Mouse (Mus musculus) adipocyte (in vitro differentiated cells): ENCODE measurements around the gene Slc16a9.

Experiments used
- DNase-seq: peaks from one replicate; pipeline ENCODE4 v3.0.0-alpha.2; 2016; ENCODE audit warnings: low spot score

The Slc16a9 gene

DNA sequence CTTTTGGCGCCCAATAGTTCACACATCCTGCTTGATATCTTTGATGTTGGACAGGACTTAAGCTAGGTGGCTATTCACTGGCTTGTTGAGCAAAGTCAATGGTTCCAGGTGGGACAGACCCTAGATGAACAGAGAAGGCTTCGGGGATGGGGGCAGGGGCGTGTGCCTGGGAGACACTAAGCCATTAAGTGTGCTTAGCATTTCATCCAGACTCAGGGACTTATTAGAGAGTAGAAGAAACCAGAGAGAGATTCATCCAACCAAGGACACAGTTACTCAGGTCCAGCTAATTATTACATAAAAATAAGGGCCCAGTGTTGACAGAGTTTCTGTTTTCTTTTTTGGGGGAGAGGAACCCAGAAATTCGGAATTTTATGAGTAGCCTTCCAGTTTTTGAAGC lies 5.5 kb downstream of the Slc16a9 start:
- no peak for DNase-seq

DNA sequence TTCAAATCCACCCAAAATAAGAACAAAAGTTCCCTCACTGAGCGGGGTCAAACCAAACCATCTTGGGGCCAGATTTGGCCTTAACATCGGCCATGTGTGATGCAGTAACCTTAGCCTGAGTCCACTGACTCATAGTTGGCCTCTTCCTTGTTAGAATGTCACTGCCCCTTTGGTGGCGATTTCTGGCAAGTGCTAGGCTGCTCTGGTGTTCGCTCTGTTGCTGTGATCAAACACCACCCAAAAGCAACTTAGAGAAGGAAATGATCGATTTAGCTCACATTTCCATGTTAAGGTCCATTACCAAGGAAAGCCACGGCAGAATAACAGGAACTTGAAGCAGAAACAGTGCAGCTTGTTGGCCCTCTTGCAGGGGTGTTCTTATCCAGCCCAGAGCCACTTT lies 5.9 kb downstream of the Slc16a9 start:
- no peak for DNase-seq

DNA sequence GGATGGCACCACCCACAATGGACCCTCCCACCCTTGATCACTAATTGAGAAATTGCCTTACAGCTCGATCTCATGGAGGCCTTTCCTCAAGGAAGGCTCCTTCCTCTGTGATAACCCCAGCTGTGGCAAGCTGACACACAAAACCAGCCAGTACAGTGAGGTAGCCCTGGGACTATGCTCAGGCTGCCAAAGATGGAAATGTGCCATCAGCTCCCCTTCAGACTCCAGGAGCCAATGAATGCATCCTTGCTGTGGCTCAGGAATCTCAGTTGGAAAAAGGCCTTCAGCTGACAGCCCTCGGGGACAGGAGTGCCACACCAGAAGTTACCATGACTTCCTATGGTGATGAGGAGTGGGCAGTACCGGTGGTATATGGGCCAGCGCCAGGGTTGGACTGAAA lies 9.8 kb downstream of the Slc16a9 start:
- DNase-seq = no peak

DNA sequence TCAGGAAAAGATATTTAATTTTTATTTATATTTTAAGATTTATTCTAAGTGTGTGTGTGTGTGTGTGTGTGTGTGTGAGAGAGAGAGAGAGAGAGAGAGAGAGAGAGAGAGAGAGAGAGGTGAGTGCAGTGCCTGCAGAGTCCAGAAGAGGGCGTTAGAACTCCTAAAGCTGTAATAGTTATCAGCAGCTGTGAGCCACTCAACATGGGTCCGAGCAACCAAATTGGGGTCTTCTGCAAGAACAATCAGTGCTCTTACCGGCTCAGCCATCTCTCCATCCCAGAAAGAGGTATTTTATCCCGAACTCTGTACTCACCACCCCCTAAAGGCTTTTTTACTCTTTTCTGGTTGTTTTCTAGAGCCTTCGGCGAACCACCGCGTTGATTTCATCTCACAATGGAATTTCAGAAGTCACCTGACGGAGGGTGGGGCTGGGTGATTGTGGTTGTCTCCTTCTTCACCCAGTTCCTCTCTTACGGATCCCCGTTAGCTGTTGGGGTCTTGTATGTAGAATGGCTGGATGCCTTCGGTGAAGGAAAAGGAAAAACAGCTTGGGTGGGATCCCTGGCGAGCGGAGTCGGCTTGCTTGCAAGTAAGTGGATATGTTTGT lies 10.8 kb downstream of the Slc16a9 start:
- no peak for DNase-seq

DNA sequence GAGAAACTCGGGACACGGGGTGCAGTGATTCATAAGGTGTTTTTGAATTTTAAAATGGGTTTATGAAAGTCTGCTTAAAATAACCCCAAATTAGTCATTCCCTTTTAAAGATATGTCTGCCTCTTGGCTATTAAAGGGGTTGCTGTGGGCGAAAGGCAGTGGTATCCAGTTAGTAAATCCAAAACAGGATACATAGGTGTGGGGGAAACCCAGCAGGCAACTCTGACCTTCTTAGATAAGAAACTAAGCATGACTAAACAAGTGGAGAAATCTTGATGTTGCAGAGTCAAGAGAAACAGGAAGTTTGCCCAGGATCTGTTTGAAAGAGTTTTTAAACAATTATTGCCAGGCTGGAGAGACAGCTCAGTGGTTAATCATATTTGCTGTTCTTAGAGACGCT lies 12.1 kb downstream of the Slc16a9 start:
- DNase-seq = no peak

DNA sequence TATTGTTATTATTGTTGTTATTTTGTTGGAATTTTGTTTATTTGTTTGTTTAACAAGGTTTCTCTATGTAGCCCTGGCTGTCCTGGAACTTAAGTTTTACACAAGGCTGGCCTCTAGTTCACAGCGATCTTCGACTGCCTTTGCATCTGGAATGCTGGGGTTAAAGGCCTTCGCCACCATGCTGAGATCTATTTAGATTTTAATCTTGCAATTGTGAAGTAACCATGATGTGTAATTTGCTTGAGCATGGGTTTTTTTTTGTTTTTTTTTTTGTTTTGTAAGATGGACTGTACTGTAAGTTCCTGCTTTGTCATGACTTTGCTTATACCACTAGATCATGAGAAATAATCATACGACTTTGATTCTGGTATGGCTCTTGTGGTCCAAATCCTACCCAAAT lies 16.0 kb downstream of the Slc16a9 start:
- DNase-seq = no peak

DNA sequence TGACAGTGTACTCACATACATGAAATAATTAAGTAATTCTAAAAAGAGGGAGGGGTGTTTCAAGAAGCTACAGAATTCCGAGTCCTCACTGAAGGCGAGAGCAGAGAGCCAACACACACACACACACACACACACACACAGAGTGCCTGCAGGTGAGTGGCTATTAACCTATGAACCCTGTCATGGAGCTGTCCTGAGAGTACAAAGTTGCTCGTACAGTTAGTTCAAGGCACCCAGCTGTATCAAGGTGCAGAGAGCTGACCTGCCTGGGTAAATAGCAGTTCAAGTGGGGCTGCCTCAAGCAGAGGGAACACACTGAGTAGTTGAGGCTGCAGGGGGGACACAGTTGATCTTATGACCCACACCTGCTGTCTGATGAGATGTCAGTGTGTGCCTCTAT lies 17.2 kb downstream of the Slc16a9 start:
- no peak for DNase-seq

DNA sequence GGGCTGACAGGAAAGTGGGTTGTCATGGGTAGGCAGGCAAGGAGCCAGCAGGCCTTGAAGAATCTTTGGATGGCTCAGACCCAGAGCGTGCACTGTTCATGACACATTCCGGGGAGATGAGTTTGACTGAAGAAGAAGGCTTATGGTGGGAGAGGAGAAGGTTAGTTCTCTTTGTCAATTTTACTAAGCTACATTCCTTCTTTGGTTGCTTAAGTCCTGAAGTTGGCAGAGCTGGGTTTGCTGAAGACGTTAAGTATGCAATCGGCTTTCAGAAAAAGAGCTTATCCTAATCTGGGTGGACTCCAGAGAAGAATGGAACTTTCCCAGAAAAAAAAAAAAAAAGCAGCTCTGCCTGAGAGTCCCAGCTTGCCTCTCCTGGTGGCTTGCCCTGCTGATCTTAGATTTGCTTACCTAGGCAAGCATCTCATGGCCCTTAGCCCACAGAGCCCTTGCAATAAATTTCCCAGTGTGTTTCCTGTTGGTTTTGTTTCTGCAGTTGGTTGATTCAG lies 18.8 kb downstream of the Slc16a9 start:
- peak; percentile 80 for DNase-seq

DNA sequence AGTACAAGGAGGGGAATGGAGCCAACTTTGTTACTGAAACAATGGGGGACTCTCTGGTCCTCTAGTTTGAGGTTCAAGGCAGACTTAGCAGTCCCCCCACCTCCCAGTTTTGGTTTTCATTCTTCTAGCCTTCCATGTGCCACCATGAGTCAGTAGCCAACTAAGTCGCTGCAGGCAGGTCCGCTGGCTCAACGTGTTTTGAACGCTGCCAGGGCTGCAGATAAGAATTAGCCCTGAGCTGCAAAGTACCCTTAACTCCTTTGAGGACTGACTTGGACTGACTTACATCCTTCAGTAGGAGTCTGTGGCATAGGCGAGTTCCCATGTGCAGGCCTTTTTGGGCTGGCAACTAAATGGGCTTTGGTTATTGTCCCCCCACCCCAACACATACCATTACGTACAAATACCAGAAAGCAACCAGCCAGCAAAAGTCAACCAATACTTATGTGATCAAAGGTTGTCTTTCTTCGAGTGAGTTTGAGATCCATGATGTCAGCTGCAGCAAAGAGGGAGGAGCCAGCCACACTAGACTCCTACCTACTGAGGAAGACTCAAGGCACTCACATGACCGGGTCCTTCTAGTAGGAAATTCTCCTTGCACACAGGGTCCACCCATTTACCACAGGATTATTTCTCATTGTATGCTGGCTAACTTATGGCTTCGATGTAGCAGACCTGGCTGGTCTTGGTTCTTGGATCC lies 19.6 kb downstream of the Slc16a9 start:
- no peak for DNase-seq

DNA sequence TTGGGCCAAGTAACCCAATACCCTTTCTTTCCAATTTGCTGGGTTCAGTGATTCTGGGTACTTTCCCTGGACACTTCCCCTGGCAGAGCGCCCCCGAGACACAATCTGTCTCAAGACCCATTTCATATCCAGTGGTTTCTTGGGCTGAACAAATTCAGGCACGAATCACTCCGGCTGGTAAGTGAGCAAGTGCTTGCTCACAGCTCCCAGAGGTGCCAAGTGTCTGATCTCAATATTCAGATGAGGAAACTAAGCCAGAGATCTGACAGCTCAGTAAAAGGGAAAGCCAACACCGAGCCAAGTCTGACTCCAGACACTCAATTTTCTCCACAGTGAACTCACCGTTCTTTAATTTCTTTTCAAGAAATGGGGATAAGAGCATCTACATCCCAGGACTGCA lies 21.6 kb downstream of the Slc16a9 start:
- peak; percentile 54 for DNase-seq

DNA sequence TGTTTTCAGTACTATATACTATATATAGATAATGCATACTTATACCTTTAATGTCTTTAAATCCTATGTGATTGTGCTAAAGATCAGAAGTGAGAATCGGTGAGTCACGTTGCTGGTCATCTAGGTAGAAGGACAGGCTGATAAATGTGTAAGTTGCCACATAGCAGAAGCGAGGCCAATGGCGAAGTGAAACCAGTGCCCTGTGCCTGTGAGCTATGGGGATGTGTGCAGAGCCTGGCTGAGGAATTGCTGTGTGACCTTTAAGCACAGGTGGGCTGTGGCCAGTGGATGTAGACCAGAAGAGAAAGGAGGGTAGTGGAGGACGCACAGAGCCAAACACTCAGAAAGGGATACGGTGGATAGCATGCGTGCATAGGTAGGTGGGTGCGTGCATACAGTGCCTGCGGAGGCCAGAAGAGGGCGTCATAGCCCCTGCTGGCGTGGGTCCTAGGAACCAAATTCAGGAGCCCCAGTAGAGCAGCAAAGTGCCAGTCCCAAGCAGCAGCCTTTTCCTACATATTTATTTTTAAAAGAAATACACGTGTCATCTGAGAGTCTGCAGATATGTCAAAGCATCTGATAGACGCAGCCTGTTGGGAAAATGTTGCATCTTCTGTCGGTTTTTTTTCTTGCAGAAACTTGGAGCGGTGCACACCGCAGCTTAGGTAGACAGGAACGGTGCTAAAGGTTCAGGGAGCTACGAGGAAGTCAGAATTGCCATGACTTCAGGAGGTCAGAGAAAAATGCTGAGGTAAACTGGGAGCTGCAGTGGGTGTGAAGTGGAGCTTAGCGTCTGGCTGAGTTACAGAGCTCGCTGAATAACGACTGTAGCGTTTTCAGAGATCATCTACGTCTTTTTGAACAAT lies 23.9 kb downstream of the Slc16a9 start:
- DNase-seq = peak; percentile 30

DNA sequence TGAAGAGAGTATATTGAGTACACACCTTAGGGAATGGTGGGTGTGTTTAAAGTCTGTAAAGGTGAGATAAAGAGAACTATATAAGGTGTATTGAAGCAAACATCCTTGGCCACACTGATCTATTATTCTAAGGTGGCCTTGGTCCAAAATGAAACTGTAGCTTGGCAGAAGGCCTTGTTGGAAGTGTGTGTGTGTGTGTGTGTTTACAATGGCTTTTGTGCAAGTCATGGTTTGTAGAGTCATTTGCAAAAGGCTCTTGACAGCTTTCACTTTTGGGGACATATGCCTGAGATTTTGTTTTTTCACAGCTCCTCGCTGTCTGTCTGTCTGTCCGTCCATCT lies 24.5 kb downstream of the Slc16a9 start:
- DNase-seq = peak; percentile 56

DNA sequence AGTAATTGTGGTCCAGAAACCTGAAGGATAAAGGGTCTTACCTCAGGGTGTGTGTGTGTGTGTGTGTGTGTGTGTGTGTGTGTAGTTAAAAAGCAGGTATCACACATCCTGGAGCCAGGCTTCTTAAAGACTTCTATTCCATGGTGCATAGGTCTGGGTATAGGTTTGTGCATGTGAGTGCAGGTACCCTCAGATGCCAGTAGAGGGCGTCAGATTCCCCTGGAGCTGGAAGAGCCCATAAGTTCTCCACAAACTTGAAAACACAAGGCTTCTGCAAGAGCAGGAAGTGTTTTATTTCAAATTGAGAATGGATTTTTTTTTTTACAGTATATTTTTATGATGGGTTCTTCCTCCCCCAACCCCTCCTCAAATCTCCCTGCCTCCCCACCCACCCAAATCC lies 31.8 kb downstream of the Slc16a9 start:
- no peak for DNase-seq

DNA sequence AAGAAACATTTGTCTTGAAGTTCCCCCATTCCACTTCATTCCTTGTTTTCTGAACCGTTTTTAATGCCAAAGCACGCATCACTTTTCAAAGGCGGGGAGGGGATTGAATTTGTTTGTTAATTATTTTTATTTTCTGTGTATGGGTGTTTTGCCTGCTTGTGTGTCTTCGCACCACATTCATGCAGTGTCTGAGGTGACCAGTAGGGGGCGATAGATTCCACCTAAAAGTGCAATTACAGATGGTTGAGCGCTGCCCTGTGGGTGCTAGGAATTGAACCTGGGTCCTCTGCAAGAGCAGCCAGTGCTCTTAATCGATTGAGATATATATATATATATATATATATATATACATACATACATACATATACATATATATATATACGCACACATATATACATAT lies 34.4 kb downstream of the Slc16a9 start:
- no peak for DNase-seq

DNA sequence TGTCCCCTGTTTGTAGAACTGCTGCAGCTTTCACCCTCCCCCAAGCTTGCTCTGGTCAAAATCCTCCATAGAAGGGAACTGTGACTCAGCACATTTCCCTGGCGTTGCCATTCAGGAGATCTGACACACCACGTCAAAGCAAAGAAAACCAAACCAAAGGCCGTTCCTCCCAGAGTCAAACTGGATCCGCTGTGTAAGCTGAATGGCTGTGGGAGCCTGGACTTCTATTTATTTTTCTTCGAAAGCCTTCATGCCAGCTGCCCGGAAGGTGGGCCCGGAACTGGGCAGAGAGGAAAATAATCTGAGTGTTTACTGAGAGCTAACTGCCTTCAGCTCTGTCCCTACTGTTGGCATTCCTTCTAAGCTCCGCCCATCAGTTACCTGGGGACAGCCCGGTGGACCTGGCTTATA lies 42.9 kb downstream of the Slc16a9 start:
- DNase-seq = peak; percentile 62

DNA sequence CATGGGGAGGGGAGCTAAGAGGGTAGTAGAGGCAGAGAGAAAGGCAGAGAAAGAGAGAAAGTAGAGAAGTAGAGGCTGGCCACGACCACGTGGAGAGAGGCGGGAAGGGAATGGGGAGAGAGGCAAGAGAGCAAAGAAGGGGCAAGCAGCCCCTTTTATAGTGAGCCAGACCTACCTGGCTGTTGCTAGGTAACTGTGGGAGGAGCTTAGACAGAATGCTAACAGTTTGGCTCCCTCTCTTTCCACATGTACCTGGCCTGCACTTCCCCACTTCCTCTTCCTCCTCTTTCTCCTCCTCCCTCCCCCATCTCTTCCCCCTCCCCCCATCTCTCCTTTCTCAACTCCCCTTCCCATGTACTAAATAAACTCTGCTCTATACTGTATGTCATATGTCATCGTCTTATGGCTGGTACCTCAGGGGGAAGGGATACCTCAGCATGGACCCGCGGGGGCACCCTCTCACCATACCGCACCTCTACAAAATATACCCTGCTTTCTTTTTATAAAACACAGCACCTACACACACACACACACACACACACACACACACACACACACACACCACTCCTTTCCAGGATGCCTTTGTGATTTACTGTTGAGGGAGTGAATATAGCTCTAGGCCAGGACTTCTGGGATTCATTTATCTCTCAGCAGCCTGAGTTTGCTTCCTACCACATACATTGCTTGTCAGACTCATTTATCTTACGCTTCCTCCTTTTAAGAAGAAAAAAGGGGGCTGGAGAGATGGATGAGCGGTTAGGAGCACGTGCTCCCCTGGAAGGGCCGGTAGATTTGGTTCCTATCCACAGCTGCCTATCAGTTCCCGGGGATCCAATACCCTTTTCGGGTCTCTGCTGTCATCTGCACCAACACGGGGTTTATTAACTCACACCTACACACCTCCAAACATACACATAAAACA lies 43.8 kb downstream of the Slc16a9 start:
- DNase-seq = no peak

DNA sequence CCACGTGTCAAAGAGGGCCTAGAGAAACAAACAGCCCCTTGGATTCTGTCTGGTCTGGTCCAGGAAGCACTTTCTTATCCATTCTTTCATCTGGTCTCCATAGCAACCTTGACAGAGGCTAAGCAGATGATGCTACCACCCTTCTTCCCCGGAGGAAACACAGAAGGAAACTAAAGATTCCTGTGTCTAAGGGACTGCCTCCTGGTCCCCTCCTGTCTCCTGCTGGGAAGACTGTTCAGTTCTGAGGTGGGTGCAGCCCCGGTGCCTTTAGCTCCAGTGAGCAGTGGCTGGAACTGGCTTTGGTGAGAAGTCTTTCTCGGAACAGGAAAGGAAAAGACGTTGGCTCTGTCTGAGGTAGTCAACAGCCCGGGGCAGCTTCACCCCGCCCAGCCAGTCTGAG lies 47.1 kb downstream of the Slc16a9 start:
- DNase-seq = no peak

DNA sequence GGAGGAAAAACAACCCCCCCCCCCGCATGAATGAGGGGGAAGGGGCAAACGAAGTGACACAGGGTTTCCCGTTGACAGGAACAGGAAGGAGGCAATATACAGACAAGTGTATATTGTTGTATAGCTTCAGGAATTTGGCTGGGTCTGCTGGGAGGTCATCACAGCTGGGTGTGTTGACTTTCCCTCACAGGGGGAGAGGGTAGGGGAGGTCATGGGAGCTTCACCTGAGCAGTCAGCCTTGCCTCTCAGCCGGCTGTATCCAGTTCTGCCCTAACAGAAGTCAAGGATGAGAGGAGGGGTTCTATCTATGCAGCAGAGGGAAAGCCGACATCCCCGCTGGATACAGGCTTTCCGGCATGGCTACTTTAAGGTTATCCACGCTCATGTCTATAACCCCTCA lies 49.2 kb downstream of the Slc16a9 start:
- no peak for DNase-seq

DNA sequence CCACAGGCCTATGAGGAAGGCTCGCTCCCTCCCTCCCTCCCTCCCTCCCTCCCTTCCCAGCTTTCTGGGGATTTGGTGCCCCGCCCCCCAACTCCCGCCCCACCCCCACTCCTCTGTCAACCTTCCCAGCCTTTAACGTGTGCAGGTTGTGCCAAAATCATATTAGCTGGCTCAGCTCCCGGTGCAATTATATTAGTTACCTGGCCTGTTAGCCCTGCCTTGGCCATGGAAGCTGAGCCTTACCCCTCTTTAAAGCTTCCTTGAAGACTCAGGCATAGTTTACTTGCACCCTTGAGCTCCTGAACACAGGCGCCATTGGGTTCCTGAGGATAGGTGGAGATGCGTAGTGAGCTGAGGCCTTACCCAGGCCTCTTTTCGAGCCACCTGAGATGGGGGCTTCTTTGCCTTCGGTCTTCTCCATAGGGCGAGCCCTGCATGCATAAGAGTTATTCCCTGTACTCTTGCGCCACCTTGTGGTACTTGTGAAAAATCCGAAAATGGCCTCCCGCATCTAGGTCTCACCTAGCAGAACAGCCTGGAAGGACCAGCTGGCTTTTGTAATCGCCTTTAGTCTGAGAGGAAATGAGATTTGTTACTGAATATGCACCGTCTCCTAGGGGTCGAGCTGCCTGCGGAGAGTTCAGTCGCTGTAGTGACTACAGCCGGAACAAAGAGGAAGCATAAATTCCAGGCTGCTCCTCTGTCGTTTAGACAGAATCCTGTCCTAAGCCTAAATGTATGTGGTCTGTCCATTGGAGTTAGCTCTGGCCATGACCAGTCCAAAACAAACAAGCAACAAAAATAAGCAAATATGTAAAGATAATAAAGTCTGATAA lies 51.8 kb downstream of the Slc16a9 start:
- DNase-seq = peak; percentile 86

DNA sequence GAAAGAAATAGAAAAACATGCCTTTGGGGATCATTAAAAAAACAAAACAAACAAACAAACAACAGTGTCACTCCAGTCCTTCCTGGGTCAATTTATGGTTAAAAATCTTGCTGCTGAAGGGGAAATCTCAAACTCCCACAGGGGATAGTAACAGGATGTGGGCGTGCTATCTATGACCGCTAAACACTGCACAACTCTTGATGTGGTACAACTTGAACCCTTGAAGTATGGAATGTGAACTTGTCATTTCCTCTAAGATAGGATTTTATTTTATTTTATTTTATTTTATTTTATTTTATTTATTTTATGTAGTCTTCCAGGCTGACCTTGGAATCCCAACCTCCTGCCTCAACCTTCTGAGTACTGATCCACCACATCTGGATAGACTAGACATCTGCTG lies 54.2 kb downstream of the Slc16a9 start:
- DNase-seq = no peak

DNA sequence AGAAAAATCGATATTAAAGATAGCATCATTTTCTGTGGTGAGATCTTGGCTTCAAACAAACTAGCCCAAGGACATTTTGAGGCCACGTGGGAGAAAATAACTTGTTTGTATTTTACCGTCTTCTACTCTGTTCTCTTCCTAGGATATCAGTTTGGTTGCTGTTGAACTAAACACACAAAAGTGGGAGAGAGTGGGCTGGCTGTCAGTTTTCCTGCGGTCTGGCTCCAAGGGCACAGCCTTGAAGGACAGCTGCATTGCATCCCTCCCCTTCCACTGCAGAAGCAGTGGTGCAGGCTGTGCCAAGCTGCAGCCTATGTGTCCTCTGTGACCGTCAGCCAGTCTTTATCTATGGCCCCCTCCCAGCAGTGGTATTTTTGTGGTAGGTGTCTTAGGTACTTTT lies 54.8 kb downstream of the Slc16a9 start:
- no peak for DNase-seq
